Mouse (Mus musculus) embryonic fibroblast, embryonic 13.5 days (primary cell): ENCODE results near the gene Mylpf.

Source experiments
- CTCF ChIP-seq: IDR thresholded peaks from 2 replicates; pipeline ENCODE4 v1.5.1; 2011; ENCODE audit warnings: mild to moderate bottlenecking, control low read depth, low read length, moderate library complexity, borderline replicate concordance; ENCODE audit not compliant: insufficient read depth
- POLR2A ChIP-seq: IDR thresholded peaks from 2 replicates; pipeline ENCODE4 v1.6.1; 2011; ENCODE audit warnings: low read depth, mild to moderate bottlenecking, control low read depth, low read length, moderate library complexity

DNA sequence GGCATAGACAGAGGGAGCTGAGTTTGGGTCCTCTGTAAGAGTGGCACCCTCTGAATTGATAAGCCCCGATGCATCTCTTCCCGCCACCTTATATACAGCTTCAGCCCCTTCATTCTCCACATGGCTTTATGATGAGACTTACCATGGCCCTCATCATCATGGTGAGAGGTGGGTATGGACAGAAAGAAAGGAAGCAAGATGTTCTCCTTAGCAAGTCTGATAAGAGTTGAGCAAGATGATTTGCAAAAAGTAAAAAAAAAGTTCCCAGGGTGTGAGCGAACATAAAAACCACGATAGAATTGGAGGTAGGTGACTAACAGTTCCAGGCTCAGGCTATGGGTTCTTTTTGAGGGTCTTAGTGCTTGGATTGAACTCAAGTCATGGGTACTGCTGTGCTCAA lies 10.0 kb downstream of the Mylpf start:
- no peak for TF ChIP-seq CTCF
- no peak for TF ChIP-seq POLR2A
